24 mouse cellular contexts compared by ENCODE assay signal in the genomic region with DNA sequence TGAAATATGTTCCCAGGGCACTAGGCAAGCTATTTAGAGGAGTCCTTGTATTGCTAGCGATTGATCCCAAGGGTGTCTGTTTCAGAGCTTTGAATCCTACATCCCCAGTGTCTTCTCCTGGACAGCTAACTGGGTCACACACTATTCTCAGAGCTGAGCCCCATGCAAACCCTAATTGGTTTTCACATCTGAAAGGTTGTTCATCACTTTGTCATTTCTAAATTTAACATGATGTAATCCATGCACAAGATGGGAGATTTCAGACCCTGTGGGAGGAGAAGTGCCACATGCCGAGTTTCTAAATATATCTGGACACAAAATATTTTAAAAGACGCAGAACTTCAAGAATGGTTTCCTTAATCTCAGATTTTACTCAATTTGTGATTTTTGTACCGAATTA.
DNase-seq lines count a peak whose midpoint lies in the region; ATAC-seq and TF ChIP-seq lines count a peak whose summit lies in the region.
"Had no signal": no experiment of that assay in that cellular context is flagged by ENCODE, and none has a peak within 500 bp of the region (broad histone marks: within the 10 kb centered on the region; RNA-seq: fewer than 3 reads in every experiment).

No protein-coding gene starts in this region.

- H3K9me3 ChIP-seq in forebrain, postnatal 0 days (ENCODE audit: low read length) = no peaks in the 10 kb centered on the region
- no peaks in the 10 kb centered on the region for H3K9me3 ChIP-seq in forebrain, embryonic 12.5 days
- no peaks in the 10 kb centered on the region for H3K9me3 ChIP-seq in heart, embryonic 12.5 days (replicated peaks)
- H3K9me3 ChIP-seq: embryonic facial prominence, embryonic 12.5 days; embryonic facial prominence, embryonic 15.5 days; forebrain, embryonic 15.5 days; heart, embryonic 13.5 days; hindbrain, embryonic 10.5 days; hindbrain, embryonic 13.5 days; intestine, embryonic 15.5 days had no signal

- peak; percentile 55; the same call in 1 of the 2 replicates for ATAC-seq in forebrain, postnatal 0 days
- ATAC-seq in forebrain, embryonic 12.5 days (ENCODE audit: low FRiP score) = no peak
- no peak for ATAC-seq in heart, embryonic 12.5 days (ENCODE audit: insufficient number of reproducible peaks, low FRiP score)
- ATAC-seq: activated CD4-positive, CD25-positive, alpha-beta regulatory T cell, adult 4 months; forebrain, embryonic 15.5 days; hindbrain, embryonic 16.5 days; intestine, embryonic 15.5 days had no signal

- TF ChIP-seq EP300 in heart, adult 2 months (IDR thresholded peaks at IDR 0.05; ENCODE audit: insufficient read depth, low read depth, low read length) = no peak

- H3K27me3 ChIP-seq in forebrain, postnatal 0 days (ENCODE audit: insufficient read depth, low read length) = no peaks in the 10 kb centered on the region
- peaks cover 3% of the 10 kb centered on the region; the same call in 1 of the 2 replicates for H3K27me3 ChIP-seq in forebrain, embryonic 12.5 days
- no peaks in the 10 kb centered on the region for H3K27me3 ChIP-seq in heart, adult 2 months (ENCODE audit: control insufficient read depth, insufficient read depth, low read length)
- no peaks in the 10 kb centered on the region for H3K27me3 ChIP-seq in heart, embryonic 12.5 days (replicated peaks)
- H3K27me3 ChIP-seq: embryonic facial prominence, embryonic 12.5 days; embryonic facial prominence, embryonic 15.5 days; forebrain, embryonic 15.5 days; heart, embryonic 13.5 days; hindbrain, embryonic 13.5 days; intestine, embryonic 15.5 days had no signal

- no peaks in the 10 kb centered on the region; the same call in 1 of the 2 replicates for H3K79me2 ChIP-seq in heart, adult 2 months (replicated peaks; ENCODE audit: control insufficient read depth, insufficient read depth, low read length)

- 79% methylated on average over 4 of the region's 4 CpGs for WGBS in forebrain, postnatal 0 days
- 91% methylated on average over 4 of the region's 4 CpGs for WGBS in forebrain, embryonic 12.5 days
- 51% methylated on average over 4 of the region's 4 CpGs for WGBS in heart, adult 2 months
- 51% methylated on average over 4 of the region's 4 CpGs for WGBS in heart, embryonic 12.5 days

- TF ChIP-seq CTCF in forebrain, postnatal 0 days (IDR thresholded peaks at IDR 0.05; ENCODE audit: low read depth) = no peak
- no peak for TF ChIP-seq CTCF in heart, adult 2 months (IDR thresholded peaks at IDR 0.05)

- H3K27ac ChIP-seq in forebrain, postnatal 0 days (ENCODE audit: low read depth, low read length) = no peak overlapping the region
- no peak overlapping the region for H3K27ac ChIP-seq in forebrain, embryonic 12.5 days
- peak overlapping the region; percentile 41; the same call in 1 of the 2 replicates for H3K27ac ChIP-seq in heart, adult 2 months
- no peak overlapping the region for H3K27ac ChIP-seq in heart, embryonic 12.5 days (ENCODE audit: poor library complexity, severe bottlenecking)
- H3K27ac ChIP-seq: embryonic facial prominence, embryonic 12.5 days; embryonic facial prominence, embryonic 15.5 days; forebrain, embryonic 15.5 days; heart, embryonic 13.5 days; hindbrain, embryonic 10.5 days; hindbrain, embryonic 13.5 days; intestine, embryonic 15.5 days had no signal

- no peak for TF ChIP-seq POLR2A in heart, adult 2 months (IDR thresholded peaks at IDR 0.05; ENCODE audit: insufficient read depth, low read depth, low read length)

- no peaks in the 10 kb centered on the region for H3K36me3 ChIP-seq in forebrain, postnatal 0 days (ENCODE audit: insufficient read depth)
- H3K36me3 ChIP-seq in forebrain, embryonic 12.5 days (replicated peaks) = no peaks in the 10 kb centered on the region
- peaks cover 15% of the 10 kb centered on the region for H3K36me3 ChIP-seq in heart, adult 2 months (ENCODE audit: control insufficient read depth, insufficient read depth, low read length)
- H3K36me3 ChIP-seq in heart, embryonic 12.5 days = 0 out of 2 replicates have a peak, but pooled peaks cover 2% of the 10 kb centered on the region
- H3K36me3 ChIP-seq: embryonic facial prominence, embryonic 12.5 days; embryonic facial prominence, embryonic 15.5 days; forebrain, embryonic 15.5 days; hindbrain, embryonic 10.5 days; hindbrain, embryonic 13.5 days; intestine, embryonic 15.5 days had no signal

- H3K4me1 ChIP-seq in forebrain, postnatal 0 days (ENCODE audit: insufficient read depth) = no peaks in the 10 kb centered on the region
- no peaks in the 10 kb centered on the region for H3K4me1 ChIP-seq in forebrain, embryonic 12.5 days
- H3K4me1 ChIP-seq in heart, adult 2 months (ENCODE audit: control insufficient read depth, insufficient read depth, low read length) = peaks cover 2% of the 10 kb centered on the region; the same call in 1 of the 2 replicates
- H3K4me1 ChIP-seq in heart, embryonic 12.5 days (replicated peaks) = peaks cover 11% of the 10 kb centered on the region; the same call in 1 of the 2 replicates
- H3K4me1 ChIP-seq: embryonic facial prominence, embryonic 12.5 days; embryonic facial prominence, embryonic 15.5 days; forebrain, embryonic 15.5 days; hindbrain, embryonic 10.5 days; hindbrain, embryonic 13.5 days; intestine, embryonic 15.5 days had no signal

- H3K4me2 ChIP-seq in forebrain, postnatal 0 days (ENCODE audit: low read depth) = no peak overlapping the region
- no peak overlapping the region for H3K4me2 ChIP-seq in forebrain, embryonic 12.5 days
- H3K4me2 ChIP-seq in heart, embryonic 12.5 days = no peak overlapping the region
- H3K4me2 ChIP-seq: embryonic facial prominence, embryonic 12.5 days; embryonic facial prominence, embryonic 15.5 days; forebrain, embryonic 15.5 days; heart, embryonic 13.5 days; hindbrain, embryonic 13.5 days; intestine, embryonic 15.5 days had no signal

- no peak overlapping the region for H3K9ac ChIP-seq in forebrain, postnatal 0 days
- H3K9ac ChIP-seq in forebrain, embryonic 12.5 days = no peak overlapping the region
- no peak overlapping the region for H3K9ac ChIP-seq in heart, adult 2 months (ENCODE audit: low read depth, low read length)
- H3K9ac ChIP-seq in heart, embryonic 12.5 days = no peak overlapping the region
- H3K9ac ChIP-seq: embryonic facial prominence, embryonic 12.5 days; embryonic facial prominence, embryonic 15.5 days; forebrain, embryonic 15.5 days; heart, embryonic 13.5 days; hindbrain, embryonic 13.5 days; intestine, embryonic 15.5 days had no signal

- no peak for DNase-seq in forebrain, postnatal 0 days
- DNase-seq in heart, adult 2 months = no peak
- peak; percentile 38 for DNase-seq in layer of hippocampus, adult 9-11 months
- no peak for DNase-seq in layer of hippocampus, adult 9-10 months (ENCODE audit: low spot score)
- DNase-seq in brain, adult 2 months (ENCODE audit: low read depth, low spot score) = peak; percentile 66
- no peak for DNase-seq in kidney, postnatal 10 days
- DNase-seq: adrenal gland, adult 8-10 months; adrenal gland, postnatal 25 days; cerebellum, adult 18-20 months; cerebellum, adult 9-10 months; cerebellum, postnatal 14 days; gastrocnemius, postnatal 25 days; heart, postnatal 36 days had no signal

- intact Hi-C loops in heart, adult 2 months (cut with DNase I) = no loop called here

- H3K4me3 ChIP-seq in forebrain, postnatal 0 days (ENCODE audit: low read depth, low read length) = no peak overlapping the region
- H3K4me3 ChIP-seq in forebrain, embryonic 12.5 days (replicated peaks) = no peak overlapping the region
- no peak overlapping the region for H3K4me3 ChIP-seq in heart, adult 2 months
- no peak overlapping the region for H3K4me3 ChIP-seq in heart, embryonic 12.5 days
- H3K4me3 ChIP-seq: embryonic facial prominence, embryonic 12.5 days; embryonic facial prominence, embryonic 15.5 days; forebrain, embryonic 15.5 days; heart, embryonic 13.5 days; hindbrain, embryonic 10.5 days; hindbrain, embryonic 13.5 days; intestine, embryonic 15.5 days had no signal

Comparison
In these comparisons a context has a peak if more than half of its experiments do, and no peak if none do; other contexts are left out.
1. DNase-seq: peak in layer of hippocampus, adult 9-11 months (single experiment) and brain, adult 2 months (single experiment); none in forebrain, postnatal 0 days (single experiment), heart, adult 2 months (0 of 2), layer of hippocampus, adult 9-10 months (single experiment) and kidney, postnatal 10 days (single experiment).